Mouse (Mus musculus) activated CD4-positive, CD25-positive, alpha-beta regulatory T cell, adult 4 months (primary cell): ENCODE measurements around the gene Tectb. TPM values are rescaled to one million over a fixed set of nuclear protein-coding genes. Genes with fewer than 3 reads are reported as not detected.
"Not testable (repeated sequence)": the region's sequence is repeated elsewhere in the genome, so short reads cannot be mapped to it uniquely, and the experiment has no call there.

Source experiments
- ATAC-seq: one replicate; pipeline ENCODE4 v1.8.0; 2017
- polyA plus RNA-seq, 2 experiments: library from polyadenylated mRNA; unstranded; fragments of 100-300 nt; shearing (Covaris generic); gene quantifications; one replicate each; pipeline ENCODE4 v1.2.1; 2017

Gene Tectb
- not detected for polyA plus RNA-seq

GRCm38 (mm10) chr19:55180433-55180832 lies at the start of gene Tectb:
Gene Tectb, plus strand, starts transcription at chr19:55180733.
- no peak for ATAC-seq

GRCm38 (mm10) chr19:55131747-55132146 lies 48.8 kb upstream of the Tectb start:
- ATAC-seq, result no peak

DNA sequence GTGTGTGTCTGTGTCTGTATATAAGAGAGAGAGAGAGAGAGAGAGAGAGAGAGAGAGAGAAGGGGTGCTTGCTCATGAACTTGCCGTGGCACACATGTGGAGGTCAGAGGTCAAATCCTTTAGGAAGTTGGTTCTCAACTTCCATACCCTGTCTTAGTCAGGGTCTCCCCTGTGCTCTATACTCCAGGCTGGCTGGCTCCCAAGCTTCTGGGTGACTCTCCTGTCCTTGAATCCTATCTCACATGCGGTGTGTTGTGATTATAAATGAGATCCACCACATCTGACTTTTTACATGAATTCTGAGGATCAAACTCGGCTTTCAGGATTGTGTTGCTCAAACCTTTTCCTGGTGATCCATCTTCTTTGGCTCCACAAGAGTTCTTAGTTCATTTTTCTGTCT lies 48.1 kb upstream of the Tectb start:
- ATAC-seq, result no peak

- ATAC-seq, result no peak
Observed at GRCm38 (mm10) chr19:55134521-55134920, 46.0 kb upstream of the Tectb start.

DNA sequence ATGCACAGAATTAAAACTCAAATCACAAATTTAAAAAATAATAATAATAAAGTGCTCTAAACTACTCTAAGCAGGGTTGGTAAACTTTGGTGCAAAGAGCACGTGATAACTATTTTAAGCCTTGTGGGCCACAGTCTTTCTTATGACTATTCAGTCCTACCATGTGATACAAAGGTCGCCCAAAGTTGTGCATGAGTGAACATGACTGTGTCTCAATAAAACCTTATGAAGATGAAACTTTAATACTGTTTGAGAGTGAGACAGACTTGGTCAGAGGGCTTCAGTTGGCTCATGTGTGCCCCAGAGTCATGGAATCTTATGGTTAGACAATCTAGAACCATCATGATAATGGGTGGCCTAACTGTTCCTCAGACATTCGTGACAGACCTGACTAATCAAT lies 44.6 kb upstream of the Tectb start:
- no peak for ATAC-seq

- ATAC-seq, result no peak
Observed at GRCm38 (mm10) chr19:55136693-55137427, 43.7 kb upstream of the Tectb start.

GRCm38 (mm10) chr19:55137884-55138283 lies 42.6 kb upstream of the Tectb start:
- ATAC-seq, result no peak

GRCm38 (mm10) chr19:55138506-55138905 lies 42.0 kb upstream of the Tectb start:
- ATAC-seq, result no peak

GRCm38 (mm10) chr19:55139301-55139700 lies 41.2 kb upstream of the Tectb start:
- ATAC-seq, result no peak

GRCm38 (mm10) chr19:55143391-55144300 lies 36.9 kb upstream of the Tectb start:
- ATAC-seq, result no peak

GRCm38 (mm10) chr19:55144691-55145090 lies 35.8 kb upstream of the Tectb start:
- ATAC-seq, result no peak

GRCm38 (mm10) chr19:55145136-55145535 lies 35.4 kb upstream of the Tectb start:
- no peak for ATAC-seq

- no peak for ATAC-seq
Observed at GRCm38 (mm10) chr19:55147568-55147967, 33.0 kb upstream of the Tectb start.

DNA sequence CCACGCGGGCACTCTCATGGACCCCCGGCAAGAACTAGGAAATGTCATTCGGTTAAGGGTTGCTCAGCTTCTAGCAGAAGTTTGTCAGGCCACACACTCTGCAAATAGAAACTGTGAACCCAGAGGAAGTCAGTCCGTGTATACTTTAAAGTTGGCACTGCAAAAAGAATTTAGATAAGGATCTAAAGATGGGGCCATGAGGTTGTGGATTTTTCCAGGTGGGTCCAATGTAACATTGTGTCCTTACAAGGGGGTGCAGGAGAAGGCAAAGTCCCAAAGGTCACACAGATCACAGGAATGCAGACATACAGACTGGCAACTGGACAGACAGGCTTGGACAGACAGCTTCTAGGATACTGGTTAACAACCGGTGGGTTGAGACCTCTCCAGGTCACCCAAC lies 32.4 kb upstream of the Tectb start:
- no peak for ATAC-seq

DNA sequence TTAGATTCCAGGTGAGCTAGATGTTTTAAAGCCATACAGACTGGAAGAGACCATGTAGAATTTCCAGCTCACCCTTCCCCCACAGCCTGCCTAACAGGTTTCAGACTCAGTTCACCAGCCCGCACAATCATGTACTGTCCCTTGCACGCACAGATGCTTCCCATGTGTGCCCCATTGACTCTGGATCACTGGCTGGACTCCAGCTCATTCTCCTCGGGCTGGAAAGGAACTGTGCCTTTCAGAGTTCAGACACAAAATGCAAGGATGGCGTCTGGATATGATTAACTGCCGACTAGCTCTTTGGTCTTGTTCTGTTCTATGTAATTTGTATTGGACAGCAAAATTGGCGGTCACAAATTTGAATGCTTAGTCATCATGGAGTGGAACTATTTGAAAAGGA lies 30.9 kb upstream of the Tectb start:
- ATAC-seq, result no peak

GRCm38 (mm10) chr19:55152274-55152673 lies 28.3 kb upstream of the Tectb start:
- not testable (repeated sequence) for ATAC-seq

GRCm38 (mm10) chr19:55152983-55153382 lies 27.6 kb upstream of the Tectb start:
- no peak for ATAC-seq

DNA sequence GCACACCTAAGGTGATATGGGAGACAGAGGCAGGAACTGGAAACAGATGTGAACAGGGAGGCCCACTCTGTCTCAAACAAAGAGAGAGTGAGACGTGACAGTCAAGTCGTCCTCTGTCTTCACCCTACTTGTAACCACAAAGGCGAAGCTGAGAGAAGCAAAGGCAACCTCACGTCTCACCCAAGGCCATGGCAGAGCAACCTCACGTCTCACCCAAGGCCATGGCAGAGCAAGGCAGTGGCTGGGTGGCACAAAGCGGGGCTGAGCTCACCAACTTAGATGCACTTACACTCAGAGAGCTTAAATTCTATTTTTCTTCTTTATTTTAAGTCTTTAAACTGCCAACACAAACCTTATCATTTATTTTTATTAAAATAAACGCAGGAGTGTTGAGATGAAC lies 23.5 kb upstream of the Tectb start:
- ATAC-seq, result no peak

- ATAC-seq, result no peak
Observed at GRCm38 (mm10) chr19:55158606-55159005, 21.9 kb upstream of the Tectb start.

DNA sequence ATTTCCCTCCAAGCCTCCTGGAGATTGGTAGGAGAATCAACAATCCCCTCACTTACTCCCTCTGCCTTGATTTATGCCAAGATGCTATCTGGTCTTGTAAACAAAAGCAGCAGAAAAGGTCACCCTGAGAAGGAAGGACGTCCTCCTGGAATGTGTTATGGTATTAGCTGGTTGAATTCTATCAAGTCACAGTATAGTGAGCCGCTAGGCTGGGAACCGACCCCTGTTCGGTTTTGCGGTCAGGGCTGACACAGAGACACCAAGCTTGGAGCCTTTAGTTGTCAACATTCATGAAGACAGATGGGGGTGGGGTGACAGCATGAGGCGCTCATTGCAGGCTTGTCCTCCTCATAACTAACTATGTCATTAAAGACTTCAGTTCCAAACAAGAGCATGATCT lies 20.7 kb upstream of the Tectb start:
- no peak for ATAC-seq

- no peak for ATAC-seq
Observed at GRCm38 (mm10) chr19:55162271-55162670, 18.3 kb upstream of the Tectb start.

DNA sequence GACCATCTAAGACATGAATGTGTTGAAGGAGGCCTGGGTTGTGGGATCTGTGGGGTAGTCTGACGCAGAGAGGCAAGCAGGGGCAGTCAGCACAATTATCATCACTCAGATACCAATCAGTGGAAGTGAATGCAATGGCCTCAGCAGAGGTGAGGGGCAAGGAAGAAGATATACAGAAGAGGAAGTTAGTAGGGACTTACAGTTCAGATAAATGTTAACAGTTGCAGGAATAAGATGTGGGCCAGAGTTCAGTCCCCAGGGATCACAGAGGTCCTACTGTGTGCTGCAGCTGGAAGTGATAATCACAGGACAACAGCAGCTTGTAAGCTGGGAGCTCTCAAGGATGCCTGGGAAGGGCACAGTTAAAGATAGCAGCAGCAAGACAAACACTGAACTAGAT lies 16.4 kb upstream of the Tectb start:
- ATAC-seq, result no peak

- ATAC-seq, result no peak
Observed at GRCm38 (mm10) chr19:55165183-55165865, 15.2 kb upstream of the Tectb start.
